Mouse (Mus musculus): ENCODE data around the gene Gm20388.

DNA sequence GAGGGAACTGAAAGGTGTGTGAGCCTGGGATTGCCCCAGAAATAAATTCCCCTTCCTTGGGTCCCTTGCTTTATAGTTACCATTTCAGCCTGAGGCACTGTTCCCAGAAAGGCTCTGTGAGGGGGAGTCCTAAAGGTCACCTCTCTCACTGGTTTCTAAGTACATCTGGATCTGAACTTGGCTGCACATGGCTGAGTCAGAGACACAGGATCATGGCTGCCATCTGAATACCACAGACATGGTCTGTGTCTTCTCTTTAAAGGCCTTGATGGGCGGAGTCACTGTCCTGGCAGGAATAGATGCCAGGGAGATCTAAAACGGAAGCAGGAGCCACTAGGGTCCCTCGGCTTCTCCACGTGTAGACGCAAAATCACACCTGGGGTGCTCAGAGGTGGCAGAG lies 119.8 kb downstream of the Gm20388 start:
- TF ChIP-seq CTCF (IDR thresholded peaks at IDR 0.05; ENCODE audit: low read depth) (no peak), EP300 (IDR thresholded peaks at IDR 0.05; ENCODE audit: low read depth) (no peak)

Measured in liver, embryonic 14.5 days (tissue).